Mouse (Mus musculus) cerebellum, adult 18-20 months (tissue): ENCODE results near the gene Man2a1.

ENCODE experiments used
- DNase-seq, 2 experiments: peaks; one replicate each; pipeline ENCODE4 v3.0.0; 2021

Man2a1 gene

DNA sequence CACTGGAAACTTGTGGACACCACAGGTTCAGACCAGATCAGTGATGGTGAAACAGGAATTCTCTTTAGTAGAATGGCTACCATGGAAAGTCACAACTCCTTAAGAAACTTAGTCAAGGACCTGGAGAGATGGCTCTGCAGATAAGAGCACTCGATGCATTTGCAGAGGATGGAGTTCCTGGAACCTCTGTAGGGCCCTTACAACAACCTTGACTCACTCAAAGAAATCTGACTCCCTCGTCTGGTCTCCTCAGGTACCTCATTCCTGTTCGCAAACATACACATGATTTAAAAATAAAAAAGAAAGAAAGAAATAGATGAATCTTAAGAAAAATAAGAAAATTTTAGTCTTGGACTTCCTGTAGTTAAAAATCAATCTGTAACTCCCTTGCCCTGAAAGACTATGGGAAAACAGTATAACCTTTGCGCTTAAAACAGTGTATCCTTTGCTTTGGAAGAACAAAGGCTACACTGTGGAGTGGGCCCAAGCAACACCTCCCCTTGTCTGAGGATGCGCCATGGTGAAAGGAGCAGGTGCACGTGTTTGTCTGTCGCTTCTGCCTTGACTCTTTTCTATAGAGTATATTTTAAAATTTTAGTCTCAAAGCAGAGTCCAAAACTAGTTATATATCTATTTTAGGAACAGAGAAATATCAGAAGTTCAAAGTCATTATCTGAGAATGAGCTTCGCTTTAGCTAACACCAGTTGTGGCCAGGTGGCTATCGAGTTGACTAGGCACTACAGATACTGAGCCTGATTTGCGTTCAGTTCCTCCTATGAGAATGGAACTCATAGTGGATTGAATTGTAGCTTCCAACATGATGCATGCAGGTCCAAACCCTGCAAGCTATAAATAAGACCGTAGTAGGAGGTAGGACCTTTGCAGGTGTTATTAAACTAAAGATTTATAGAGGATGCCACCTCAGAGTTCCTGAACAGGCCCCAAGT is 163.9 kb downstream of the Man2a1 start:
- no peak for DNase-seq

DNA sequence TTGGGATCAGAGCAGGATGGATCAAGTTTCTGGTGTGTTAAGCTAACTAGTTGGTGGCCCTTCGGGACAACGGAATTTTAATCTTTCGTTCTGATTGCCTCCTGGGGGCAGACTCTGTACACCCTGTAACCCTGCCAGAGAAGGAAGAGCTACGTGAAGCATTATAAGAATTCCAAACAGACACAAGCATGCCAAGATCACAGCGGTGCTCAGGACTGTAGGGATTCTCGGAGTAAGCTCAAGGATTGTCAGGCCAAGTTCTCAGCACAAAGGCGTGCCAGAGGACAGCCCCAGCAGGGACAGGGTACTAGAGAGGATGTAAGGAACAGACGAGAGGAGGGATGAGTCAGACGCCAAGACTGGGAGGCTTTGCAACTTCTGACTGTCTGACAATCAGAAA is 164.8 kb downstream of the Man2a1 start:
- peak; percentile 20 to 32 for DNase-seq

DNA sequence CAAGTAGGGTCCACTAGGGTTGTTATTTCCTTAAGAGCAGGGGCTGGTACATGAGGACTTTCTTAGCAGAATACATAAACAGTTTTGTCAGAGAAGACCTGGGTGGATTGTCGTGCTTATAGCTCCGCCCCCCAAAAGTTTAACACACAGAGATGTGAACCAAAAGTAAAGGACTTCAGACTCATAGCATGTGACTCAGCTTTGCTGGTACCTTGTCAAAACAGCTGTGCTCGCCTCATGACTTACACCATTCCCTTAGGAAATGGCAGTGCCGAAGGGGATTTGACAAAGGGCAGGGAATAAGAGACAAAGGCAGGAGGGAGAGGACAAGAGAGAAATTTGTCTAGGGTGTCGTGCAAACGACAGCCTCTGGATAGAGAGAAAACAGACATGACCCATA is 166.0 kb downstream of the Man2a1 start:
- DNase-seq: no peak

DNA sequence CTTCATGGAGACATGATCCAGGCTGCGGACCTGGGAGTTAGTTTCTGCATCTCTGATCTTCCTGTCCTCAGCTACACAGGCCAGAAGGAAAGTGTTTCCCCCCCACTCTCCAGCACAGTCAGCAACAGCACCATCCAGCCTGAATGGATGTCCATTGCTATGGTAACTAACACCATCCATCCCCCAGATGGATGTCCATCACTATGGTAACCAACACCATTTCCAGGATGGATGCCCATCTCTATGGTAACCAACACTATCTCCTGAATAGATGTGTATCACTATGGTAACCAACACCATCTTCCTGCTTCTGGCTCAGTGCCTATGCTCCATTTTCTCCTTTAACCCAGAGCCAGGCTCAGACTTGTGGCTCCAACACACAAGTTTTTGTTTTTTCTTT is 169.7 kb downstream of the Man2a1 start:
- no peak for DNase-seq

DNA sequence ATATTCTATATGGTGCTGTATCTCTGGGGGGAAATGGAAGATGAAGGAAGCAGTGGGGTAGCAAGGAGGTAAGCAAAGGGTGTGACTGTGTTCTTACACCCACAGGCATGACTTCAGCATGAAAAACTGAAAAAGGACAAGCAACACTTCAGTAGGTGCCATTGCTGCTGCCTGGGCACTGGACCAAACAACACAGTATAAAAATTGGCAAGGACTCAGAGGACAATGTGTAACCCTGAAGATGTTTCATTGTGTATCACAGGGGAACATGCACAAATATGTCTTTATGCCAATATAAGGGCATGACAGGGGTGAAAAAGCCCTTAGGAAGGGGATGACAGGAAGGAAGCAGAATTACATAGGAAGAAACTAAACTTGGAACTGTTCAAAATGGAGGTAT is 172.1 kb downstream of the Man2a1 start:
- DNase-seq: no peak

DNA sequence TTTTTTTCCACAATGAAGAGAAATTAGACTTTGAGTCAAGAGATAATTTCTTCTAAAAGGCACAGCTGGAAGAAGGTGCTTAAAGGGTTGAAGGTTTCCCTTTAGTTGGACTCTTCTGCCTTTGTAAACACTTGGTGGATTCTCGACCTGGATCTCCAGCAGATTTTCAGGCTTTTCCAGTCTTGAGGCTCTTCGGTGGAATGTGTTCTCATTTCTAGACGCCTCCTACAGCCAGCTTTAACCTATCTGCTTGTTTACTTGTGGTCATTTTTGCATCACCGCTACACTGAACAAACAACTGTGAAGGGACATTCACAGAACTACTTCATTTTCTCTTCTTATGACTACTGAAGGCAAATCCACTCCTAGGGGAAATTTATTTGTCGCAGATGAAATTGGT is 173.7 kb downstream of the Man2a1 start:
- DNase-seq: no peak

DNA sequence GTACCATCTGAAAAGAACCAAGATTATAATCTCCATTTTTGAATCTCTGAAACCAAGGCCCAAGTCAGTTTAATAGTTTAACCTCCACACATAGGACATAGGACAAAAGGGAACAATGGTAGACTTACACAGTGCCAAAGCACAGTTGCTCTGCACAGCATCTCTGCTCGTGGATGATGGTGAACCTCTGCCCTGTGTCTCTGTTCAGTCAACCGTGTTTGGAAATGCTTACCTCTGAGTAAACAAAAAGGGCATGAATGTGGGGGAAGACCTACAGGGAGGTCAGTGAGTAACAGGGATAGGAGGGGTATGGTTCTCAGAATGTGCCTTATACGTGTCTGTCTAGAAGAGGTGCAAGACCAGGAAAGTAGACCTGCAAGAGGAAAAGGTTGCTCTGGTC is 177.8 kb downstream of the Man2a1 start:
- DNase-seq: no peak

DNA sequence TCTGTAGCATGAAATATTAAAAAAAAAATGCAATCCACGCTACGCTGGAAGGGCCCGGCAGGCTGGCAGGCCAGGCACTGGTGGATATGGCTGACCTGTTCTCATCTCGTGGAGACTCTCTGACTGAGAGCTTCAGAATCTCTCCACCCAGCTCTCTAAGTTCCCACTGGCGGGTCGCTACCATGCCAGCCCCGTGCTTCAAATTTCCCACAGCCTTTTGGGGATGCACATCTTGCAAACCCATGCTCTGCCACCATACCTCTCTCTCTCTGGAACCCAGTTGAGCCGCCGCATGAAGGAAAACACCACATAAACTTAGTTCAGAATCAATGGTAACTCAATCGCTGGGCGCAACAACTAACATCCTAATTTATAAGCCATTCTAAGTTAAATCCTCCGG is 178.2 kb downstream of the Man2a1 start:
- DNase-seq: no peak

DNA sequence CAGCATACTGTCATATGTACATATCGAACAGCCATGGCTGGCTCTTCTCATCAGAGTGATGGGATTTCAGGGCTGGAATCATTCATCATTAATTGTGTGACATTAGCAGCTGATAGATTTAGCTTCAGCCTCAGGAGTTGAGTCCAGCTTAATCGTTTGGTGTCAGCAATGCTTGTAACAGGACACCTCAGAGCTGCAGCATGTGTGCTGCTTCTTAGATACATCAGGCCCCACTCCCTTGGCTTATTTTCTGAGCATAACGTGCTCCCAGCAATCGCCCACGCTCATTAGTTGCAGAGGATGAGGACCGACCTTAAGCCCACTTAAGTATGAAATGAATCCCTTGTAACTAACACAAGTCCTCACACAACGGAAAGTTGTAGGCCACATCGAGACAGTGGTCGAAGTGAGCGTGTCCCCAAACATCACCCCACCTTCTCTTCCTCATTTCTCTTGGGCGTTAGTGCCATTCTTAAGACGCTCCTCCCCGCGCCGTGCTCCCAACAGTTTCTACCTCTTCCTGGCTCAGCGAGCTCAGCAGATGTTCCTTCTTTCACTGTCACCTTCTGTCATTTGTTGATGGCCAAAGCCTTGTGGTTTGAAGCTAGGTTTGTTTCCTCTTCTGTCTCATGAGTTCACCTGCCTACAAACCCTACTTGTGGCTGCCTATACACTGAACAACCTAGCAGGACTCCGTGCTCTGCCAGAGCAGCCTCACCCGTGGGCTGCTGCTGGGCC is 180.4 kb downstream of the Man2a1 start:
- no peak for DNase-seq

DNA sequence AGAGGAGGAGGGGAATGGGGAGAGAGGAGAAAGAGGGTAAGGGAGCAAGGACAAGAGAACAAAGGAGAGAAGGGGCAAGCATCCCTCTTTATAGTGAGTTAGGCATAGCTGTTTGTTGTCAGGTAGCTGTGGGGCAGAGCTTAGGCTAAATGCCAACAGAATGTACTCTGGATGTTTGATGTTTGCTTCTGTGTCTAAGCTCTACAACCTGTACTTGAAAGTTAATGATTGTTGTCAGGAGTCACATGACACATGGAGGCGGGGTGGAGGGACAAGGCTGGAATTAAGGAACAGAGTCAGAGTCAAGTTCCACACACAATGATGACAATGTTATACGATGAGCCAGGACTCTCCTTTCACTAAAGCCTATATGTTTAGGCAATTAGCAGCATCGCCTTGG is 181.8 kb downstream of the Man2a1 start:
- DNase-seq: no peak

DNA sequence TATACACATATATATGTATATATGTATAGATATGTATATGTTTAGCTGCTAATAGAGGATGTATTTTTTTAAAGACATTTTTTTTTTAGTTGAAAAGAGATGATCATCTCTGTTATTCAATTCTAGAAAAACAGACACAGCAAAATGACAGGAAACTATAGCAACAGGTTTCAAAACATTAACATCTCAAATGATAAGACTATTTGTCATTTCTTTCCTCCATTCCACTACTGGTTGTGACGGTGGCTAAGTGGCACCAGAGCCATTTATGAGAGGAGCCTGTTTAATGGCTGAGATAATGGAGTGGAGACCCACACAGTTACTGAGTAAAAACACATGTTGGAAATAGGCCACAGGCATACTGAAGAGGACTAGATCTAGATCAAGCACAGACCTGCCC is 185.4 kb downstream of the Man2a1 start:
- no peak for DNase-seq

DNA sequence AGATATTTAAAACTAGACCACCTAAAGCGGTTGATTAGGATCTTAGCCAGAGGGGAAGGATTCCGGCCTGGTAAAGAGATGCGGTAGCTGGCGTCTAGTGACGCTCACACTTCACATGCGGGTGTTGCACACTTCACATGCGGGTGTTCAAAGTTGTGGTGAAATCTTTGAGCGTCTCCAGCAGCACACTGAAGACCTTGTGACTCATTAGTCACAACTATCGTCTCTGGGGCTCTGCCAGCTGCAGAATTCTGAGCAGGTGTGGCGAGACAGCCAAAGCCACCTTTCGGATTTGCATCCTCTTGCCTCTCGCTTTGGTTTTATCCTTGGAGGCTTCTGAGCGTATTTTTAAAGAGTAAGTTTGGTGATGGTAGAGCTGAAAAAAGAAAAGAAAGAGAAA is 187.8 kb downstream of the Man2a1 start:
- DNase-seq: no peak

DNA sequence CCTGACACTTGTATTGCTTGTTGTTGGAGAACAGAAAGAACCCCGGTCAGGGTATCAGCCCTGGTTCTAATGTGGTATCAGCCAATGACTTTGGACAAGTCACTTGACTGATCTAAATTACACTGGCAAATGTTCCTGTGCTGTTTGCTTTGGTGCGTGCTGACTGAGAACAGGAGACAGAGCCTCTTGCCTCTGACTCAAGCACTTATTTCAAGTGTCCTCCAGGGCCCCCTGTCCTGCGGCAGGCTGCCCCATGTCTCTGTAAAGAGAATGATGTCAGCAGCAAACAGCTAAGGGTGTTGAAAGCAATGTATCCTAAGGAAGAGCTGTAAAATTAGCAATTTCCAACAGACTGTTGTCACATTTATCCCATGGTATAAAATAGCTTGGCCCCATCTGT is 188.6 kb downstream of the Man2a1 start:
- no peak for DNase-seq

DNA sequence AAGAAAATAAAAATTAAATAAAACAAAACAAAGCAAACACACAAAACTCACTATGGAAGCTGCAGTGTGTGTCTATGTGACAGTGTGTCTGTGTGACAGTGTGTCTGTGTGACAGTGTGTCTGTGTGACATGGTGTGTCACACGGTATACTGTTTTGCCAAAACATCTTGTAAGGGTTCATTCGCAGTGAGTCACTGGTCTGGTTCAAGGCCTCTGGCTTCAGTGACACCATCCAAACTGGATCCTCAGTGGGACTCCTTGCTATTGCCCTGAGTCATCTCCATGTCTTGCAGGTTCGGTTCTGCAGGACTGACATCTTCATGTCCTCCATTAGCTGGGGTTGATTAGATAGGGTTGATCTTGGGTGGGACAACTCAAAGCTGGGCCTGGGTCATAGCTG is 191.5 kb downstream of the Man2a1 start:
- DNase-seq: no peak

DNA sequence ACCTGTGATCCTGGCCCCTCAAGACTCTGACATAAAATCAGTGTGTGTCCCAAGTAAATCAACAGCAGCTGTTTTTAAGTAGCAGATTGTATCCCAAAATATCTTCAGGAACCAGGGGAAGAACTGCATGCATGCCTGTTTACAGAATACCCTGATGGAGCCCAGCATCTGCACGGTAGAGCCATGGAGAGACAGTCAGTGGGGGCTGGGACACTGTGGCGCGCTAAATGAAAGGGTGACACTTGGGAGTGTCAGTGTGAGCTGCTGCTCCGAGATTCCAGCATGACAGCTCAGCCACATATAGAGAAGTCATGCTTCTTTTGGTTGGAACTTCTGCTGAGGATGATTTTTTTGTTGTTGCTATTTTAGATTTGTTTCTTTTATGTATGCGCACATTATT is 192.1 kb downstream of the Man2a1 start:
- DNase-seq: no peak

DNA sequence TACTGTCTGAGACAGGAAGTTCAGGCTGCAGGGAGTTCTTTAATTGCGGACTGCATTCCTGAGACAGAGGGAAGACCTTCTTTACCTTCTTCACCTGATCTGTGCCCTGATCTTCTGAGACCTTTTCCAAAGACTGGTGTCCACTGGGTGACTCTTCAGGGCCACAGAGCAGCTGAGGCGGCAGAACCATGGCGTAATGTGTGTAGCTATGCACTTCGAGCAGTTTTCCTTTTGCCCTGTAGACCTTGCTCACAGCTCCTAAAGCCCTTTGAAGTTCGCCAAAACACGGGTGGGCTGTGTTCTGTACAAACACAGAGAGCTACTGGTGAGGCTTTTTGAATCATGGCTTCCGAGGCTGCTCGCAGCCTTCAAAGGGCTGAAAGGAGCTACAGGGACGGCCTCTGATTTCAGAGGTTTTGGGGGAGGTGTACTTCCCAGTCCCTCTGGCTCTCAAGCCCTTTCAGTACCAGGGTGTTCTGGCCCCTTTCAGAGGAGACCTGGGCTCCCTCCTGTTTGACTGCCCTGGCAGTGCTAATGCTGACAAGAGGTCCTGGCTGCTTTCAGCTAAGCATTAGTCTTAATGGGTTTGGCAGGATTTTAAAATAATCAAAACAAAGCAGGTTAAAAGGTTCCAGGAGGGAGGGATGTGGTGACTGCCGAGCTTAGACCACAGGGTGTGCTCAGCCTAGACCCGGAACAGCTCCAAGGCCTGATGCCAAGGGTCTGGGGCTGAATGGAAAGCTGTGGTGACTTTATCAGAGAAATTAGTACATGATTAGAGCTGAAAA is 201.8 kb downstream of the Man2a1 start:
- no peak for DNase-seq

DNA sequence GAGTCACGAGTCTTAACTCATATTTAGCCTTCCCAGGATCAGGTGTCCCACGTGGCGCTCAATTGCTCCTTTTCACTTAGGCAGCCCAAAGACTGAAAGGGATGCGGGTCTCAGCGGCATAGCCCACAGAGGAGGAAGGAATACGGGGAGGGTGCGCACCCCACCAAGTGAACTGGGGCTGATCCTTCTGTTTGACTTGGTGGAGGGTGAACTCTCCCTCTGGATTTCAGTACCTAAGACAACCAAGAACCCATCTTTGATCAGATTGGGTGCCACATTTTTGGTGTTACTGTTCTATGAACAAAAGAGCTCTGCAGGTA is 202.4 kb downstream of the Man2a1 start:
- DNase-seq: no peak
